In the genomic region with DNA sequence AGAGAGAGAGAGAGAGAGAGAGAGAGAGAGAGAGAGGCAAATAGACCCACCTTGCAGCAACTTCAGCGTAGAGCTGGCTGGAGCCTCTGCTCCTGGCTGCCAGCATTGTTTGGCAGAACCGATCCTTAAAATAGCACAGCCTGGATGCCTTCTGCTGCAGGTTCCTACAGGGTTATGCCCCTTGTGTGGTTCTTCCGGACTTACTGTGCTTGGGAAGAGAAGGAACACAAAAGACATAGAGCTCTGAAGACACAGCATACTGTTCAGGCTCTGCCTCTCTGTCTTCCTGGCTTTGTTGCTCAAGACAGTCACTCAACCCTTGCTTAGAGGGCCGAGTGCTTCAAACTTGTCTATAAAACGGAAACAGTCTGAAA, we compare ENCODE assay signal across 15 mouse cellular contexts.
A peak's percentile ranks its signal among the peaks of the same experiment; 100 is the strongest.
DNase-seq lines count a peak whose midpoint lies in the region; ATAC-seq lines count a peak whose summit lies in the region.
"Had no signal": no experiment of that assay in that cellular context is flagged by ENCODE, and none has a peak within 500 bp of the region (broad histone marks: within the 10 kb centered on the region; RNA-seq: fewer than 3 reads in every experiment).

No protein-coding gene starts in this region.

- WGBS in embryonic facial prominence, embryonic 14.5 days: 76% methylated on average over 5 of the region's 5 CpGs
- WGBS in embryonic facial prominence, embryonic 10.5 days: 78% methylated on average over 5 of the region's 5 CpGs
- 23% methylated on average over 5 of the region's 5 CpGs for WGBS in heart, embryonic 14.5 days
- 68% methylated on average over 5 of the region's 5 CpGs for WGBS in hindbrain, embryonic 16.5 days

- no peak overlapping the region for H3K4me3 ChIP-seq in embryonic facial prominence, embryonic 14.5 days (ENCODE audit: low read depth, low read length)
- H3K4me3 ChIP-seq in embryonic facial prominence, embryonic 10.5 days: no peak overlapping the region
- no peak overlapping the region for H3K4me3 ChIP-seq in heart, embryonic 14.5 days (ENCODE audit: control insufficient read depth in 1 of 2, insufficient read depth in 1 of 2, low read depth in 1 of 2, low read length in 2 of 2)
- H3K4me3 ChIP-seq in hindbrain, embryonic 16.5 days (ENCODE audit: low read length): no peak overlapping the region
- H3K4me3 ChIP-seq: erythroblast, embryonic 14.5 days; midbrain, embryonic 15.5 days; neural tube, embryonic 12.5 days had no signal

- ATAC-seq in embryonic facial prominence, embryonic 14.5 days (ENCODE audit: low read depth): no peak
- no peak for ATAC-seq in heart, embryonic 14.5 days (ENCODE audit: insufficient number of reproducible peaks, insufficient read depth, low FRiP score, low read depth)
- no peak for ATAC-seq in hindbrain, embryonic 16.5 days
- ATAC-seq: midbrain, embryonic 15.5 days had no signal

- H3K9ac ChIP-seq in embryonic facial prominence, embryonic 14.5 days (ENCODE audit: low read depth, low read length): no peak overlapping the region
- H3K9ac ChIP-seq in heart, embryonic 14.5 days (ENCODE audit: low read length): 0 out of 2 replicates have a peak overlapping the region, but pooled peaks have one; percentile 44
- no peak overlapping the region for H3K9ac ChIP-seq in hindbrain, embryonic 16.5 days (ENCODE audit: low read depth, low read length)
- H3K9ac ChIP-seq: midbrain, embryonic 15.5 days; neural tube, embryonic 12.5 days had no signal

- no peaks in the 10 kb centered on the region for H3K27me3 ChIP-seq in embryonic facial prominence, embryonic 14.5 days (replicated peaks; ENCODE audit: control insufficient read depth, insufficient read depth, low read length)
- H3K27me3 ChIP-seq in embryonic facial prominence, embryonic 10.5 days (replicated peaks; ENCODE audit: low read depth, poor library complexity, severe bottlenecking): no peaks in the 10 kb centered on the region
- no peaks in the 10 kb centered on the region for H3K27me3 ChIP-seq in heart, embryonic 14.5 days (ENCODE audit: control insufficient read depth, insufficient read depth, low read length)
- no peaks in the 10 kb centered on the region for H3K27me3 ChIP-seq in hindbrain, embryonic 16.5 days (replicated peaks; ENCODE audit: control insufficient read depth, insufficient read depth, low read length)
- H3K27me3 ChIP-seq: midbrain, embryonic 15.5 days; neural tube, embryonic 12.5 days had no signal

- H3K27ac ChIP-seq in embryonic facial prominence, embryonic 14.5 days (replicated peaks; ENCODE audit: low read depth, low read length): no peak overlapping the region
- H3K27ac ChIP-seq in embryonic facial prominence, embryonic 10.5 days (replicated peaks): no peak overlapping the region
- H3K27ac ChIP-seq in heart, embryonic 14.5 days (replicated peaks in 1 of 2; ENCODE audit: control insufficient read depth in 1 of 2, insufficient read depth in 1 of 2, low read depth in 2 of 2, low read length in 2 of 2): peak overlapping the region; percentile 91 to 93
- no peak overlapping the region for H3K27ac ChIP-seq in hindbrain, embryonic 16.5 days (ENCODE audit: low read depth, low read length)
- H3K27ac ChIP-seq: macrophage; midbrain, embryonic 15.5 days; neural tube, embryonic 12.5 days had no signal

- peak; percentile 14 for DNase-seq in embryonic facial prominence, embryonic 14.5 days (ENCODE audit: low spot score)
- DNase-seq in embryonic facial prominence, embryonic 10.5 days (ENCODE audit: low spot score): no peak
- DNase-seq in brain, adult 2 months (ENCODE audit: low read depth, low spot score): peak; percentile 93
- peak; percentile 65 to 77 for DNase-seq in cerebellum, postnatal 14 days
- no peak for DNase-seq in gastrocnemius, adult 18-20 months (ENCODE audit: low spot score)
- no peak for DNase-seq in ovary, adult 18-20 months (ENCODE audit: low spot score)
- DNase-seq: kidney, adult 2 months; retina, postnatal 1 day; thymus, adult 18-20 months had no signal

- no peaks in the 10 kb centered on the region for H3K36me3 ChIP-seq in embryonic facial prominence, embryonic 14.5 days (ENCODE audit: control insufficient read depth, insufficient read depth, low read length)
- no peaks in the 10 kb centered on the region for H3K36me3 ChIP-seq in embryonic facial prominence, embryonic 10.5 days (replicated peaks)
- H3K36me3 ChIP-seq in heart, embryonic 14.5 days (ENCODE audit: control insufficient read depth, insufficient read depth, low read length): no peaks in the 10 kb centered on the region
- no peaks in the 10 kb centered on the region for H3K36me3 ChIP-seq in hindbrain, embryonic 16.5 days (ENCODE audit: control insufficient read depth, insufficient read depth, low read length)
- H3K36me3 ChIP-seq: midbrain, embryonic 15.5 days; neural tube, embryonic 12.5 days had no signal

- H3K4me1 ChIP-seq in embryonic facial prominence, embryonic 14.5 days (ENCODE audit: control insufficient read depth, insufficient read depth, low read length): no peaks in the 10 kb centered on the region
- H3K4me1 ChIP-seq in embryonic facial prominence, embryonic 10.5 days: peaks cover 10% of the 10 kb centered on the region
- peaks cover 9 to 21% of the 10 kb centered on the region in 2 experiments for H3K4me1 ChIP-seq in heart, embryonic 14.5 days (ENCODE audit: control insufficient read depth in 2 of 2, insufficient read depth in 2 of 2, low read length in 2 of 2)
- H3K4me1 ChIP-seq in hindbrain, embryonic 16.5 days (ENCODE audit: control insufficient read depth, insufficient read depth, low read depth, low read length): no peaks in the 10 kb centered on the region
- H3K4me1 ChIP-seq: midbrain, embryonic 15.5 days; neural tube, embryonic 12.5 days had no signal

- H3K4me2 ChIP-seq in embryonic facial prominence, embryonic 14.5 days (ENCODE audit: low read depth, low read length): no peak overlapping the region
- peak overlapping the region; percentile 37; the same call in 1 of the 2 replicates for H3K4me2 ChIP-seq in heart, embryonic 14.5 days (ENCODE audit: low read length)
- H3K4me2 ChIP-seq in hindbrain, embryonic 16.5 days (ENCODE audit: low read length): no peak overlapping the region
- H3K4me2 ChIP-seq: midbrain, embryonic 15.5 days; neural tube, embryonic 12.5 days had no signal

- H3K9me3 ChIP-seq in embryonic facial prominence, embryonic 14.5 days (ENCODE audit: control insufficient read depth, low read length): no peaks in the 10 kb centered on the region
- H3K9me3 ChIP-seq in embryonic facial prominence, embryonic 10.5 days: no peaks in the 10 kb centered on the region
- no peaks in the 10 kb centered on the region for H3K9me3 ChIP-seq in heart, embryonic 14.5 days (ENCODE audit: control insufficient read depth, low read length)
- H3K9me3 ChIP-seq in hindbrain, embryonic 16.5 days (ENCODE audit: control insufficient read depth, low read length): no peaks in the 10 kb centered on the region
- H3K9me3 ChIP-seq: midbrain, embryonic 15.5 days; neural tube, embryonic 12.5 days had no signal

Comparison
In these comparisons a context has a peak if more than half of its experiments do, and no peak if none do; other contexts are left out.
1. DNase-seq: peak in embryonic facial prominence, embryonic 14.5 days (single experiment), brain, adult 2 months (single experiment) and cerebellum, postnatal 14 days (2 of 2); none in embryonic facial prominence, embryonic 10.5 days (single experiment), gastrocnemius, adult 18-20 months (single experiment) and ovary, adult 18-20 months (single experiment).
2. H3K27ac ChIP-seq: peak in heart, embryonic 14.5 days (2 of 2); none in embryonic facial prominence, embryonic 14.5 days (single experiment), embryonic facial prominence, embryonic 10.5 days (single experiment) and hindbrain, embryonic 16.5 days (single experiment).